Mouse (Mus musculus) spleen, adult 12 weeks (tissue): ENCODE data around the gene Spag8.

Source experiments
- DNase-seq: peaks from one replicate; pipeline ENCODE4 v3.0.0; 2022; ENCODE audit warnings: low spot score

Gene Spag8

DNA sequence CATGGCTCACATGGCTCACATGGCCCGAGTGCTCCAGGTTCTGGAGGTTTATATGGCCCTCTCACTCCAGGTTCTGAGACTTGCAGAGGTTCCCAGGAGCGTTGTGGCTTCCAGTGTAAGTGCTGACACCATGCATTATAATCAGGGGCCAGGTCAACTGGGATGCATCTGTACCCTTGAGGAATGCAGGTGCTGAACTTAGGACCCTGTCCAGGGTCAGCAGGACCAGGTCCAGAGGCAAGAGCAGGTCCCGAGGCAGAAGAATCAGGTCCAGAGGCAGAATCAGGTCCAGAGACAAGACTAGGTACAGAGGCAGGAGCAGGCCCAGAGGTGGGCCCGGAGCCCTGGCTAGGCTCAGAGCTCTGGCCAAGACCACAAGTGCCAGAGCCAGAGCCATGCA, 668 bp downstream of the Spag8 start:
- DNase-seq = no peak

DNA sequence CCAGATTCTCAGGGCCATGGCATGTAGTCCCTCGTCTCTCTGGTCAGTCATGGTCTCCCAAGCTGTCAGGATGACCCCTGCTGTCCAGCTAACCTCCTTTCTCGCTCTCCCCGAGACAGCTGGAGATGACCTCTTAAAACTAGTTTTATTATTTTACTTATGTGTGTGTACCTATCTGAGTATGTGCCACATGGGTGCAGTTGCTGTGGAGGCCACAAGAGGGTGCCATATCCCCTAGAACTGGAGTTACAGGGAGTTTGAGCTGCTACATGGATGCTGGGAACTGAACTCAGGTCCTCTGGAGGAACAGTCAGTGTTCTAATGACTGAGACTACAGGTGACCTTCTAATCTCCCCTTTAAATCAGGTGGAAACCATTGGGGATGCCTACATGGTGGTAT, 3.6 kb downstream of the Spag8 start:
- no peak for DNase-seq

DNA sequence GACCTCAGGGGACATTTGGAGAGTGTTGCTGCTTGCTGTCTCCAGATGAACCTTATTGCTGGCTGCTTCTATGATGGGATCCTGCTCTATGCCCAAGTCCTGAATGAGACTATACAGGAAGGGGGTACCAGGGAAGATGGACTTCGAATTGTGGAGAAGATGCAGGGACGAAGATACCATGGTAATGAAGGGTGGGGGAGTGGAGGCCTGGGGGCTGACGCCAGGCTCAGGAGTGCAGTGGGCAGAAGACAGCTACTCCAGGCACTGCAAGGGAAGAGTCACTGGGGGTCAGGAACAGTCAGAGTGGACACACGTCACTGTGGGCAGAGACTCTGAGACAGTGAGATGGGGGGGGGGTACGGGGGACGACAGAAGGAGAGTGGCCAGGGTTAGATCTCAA, 12.9 kb downstream of the Spag8 start:
- DNase-seq = no peak

DNA sequence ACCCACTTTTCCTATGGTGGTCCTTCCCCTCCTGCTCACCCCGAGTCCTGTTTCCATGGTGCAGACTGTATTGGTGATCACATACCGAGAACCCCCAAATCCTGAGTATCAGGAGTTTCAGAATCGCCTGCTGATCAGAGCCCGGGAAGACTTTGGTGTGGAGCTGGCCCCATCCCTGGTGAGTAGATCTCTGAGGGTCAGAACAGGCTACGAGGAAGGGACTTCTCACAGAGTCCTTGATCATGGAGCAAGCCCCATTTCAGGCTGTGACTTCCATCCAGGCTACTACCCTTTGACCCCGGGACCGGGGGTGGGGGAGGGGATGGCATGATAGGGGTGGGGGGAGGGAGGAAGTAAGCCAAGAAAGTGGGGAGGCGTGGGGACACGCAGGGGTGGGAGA, 13.3 kb downstream of the Spag8 start:
- no peak for DNase-seq

DNA sequence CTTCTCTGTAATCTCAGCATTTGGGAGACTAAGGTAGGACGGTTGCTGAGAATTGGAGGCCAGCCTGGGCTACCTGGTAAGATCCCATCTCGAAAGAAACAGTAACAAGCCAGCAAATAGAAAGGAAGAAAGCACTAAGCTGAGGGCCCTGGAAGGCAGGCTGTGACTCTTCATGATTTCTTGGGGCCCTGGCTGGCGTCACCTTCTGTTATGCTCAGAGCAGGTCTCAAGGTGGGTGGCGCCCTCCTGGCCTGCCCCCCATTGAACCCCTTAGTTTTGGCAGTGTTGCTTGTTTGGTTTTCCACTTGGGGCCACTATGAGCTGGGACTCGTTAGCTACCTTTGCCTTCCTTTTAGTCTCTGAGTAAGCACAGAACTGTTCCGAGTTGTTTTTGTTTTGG, 16.6 kb downstream of the Spag8 start:
- DNase-seq = no peak

DNA sequence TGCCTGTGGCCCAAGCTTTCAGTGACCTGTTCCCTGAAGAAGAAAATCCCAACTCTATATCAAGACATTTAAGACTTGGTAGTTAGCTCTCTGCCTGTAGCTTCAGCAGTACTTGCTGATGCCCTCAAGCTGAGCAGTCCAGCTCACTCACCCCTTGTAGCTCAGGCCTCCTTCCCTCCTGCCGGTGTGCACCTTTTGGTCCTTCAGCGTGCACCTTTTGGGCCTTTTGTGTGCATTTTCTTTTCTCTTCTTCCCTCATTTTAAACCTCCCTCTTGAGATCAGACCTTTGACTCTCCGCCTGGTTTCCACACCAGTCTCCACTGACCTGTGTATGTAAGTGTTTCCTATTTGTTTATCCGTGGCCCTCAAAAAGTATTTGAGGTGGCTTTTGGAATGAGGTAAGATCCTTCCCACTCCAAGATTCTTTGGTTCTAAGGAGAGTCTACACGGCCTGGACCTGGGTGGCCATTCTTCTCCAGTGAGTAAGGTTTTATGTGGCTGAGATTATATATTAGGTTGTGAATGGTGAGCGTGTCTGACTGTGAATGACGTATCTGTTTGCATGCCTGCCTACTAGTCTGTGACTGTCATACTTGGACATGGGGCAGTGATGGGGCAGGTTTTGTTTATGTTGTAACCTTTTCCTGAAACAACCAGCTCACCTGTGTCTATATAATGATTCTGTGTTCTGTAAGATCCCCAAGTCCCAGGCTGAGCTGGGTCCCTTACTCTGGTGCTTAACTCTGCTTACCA, 18.6 kb downstream of the Spag8 start:
- no peak for DNase-seq

DNA sequence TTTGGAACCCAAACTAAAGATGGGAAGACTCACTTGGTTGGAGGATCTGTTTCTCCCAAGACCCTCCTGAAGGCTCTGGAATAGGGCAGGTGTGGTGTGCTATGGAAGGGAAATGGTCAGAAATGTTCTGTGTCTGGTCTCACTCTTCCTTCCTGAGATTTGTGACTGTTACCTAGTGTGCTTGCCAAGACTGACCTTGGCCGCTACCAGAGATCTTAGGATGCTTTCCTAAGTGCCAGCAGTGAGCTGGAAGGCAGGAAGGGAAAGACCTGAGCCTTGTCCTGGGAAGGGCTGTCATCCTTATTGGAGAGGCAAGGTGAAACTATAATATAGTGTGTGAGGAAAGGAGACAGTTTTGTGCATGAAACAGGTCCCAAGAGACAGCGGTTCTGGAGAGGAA, 19.7 kb downstream of the Spag8 start:
- no peak for DNase-seq

DNA sequence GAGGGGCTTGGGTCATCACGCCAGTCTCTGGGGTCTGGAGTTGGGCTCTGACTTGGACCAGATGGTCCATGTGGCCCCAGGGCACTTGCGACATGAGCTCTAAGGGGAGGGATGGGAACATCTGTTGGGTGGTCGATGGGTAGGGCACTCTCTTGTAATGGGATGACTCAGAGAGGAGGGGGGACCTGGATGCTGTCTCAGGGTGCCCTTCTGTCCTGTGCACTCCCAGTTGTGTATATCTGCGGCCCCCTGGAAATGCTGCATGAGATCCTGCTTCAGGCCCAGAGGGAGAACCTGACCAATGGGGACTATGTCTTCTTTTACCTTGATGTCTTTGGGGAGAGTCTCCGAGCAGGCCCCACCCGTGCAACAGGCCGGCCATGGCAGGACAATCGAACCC, 20.1 kb downstream of the Spag8 start:
- DNase-seq = no peak

DNA sequence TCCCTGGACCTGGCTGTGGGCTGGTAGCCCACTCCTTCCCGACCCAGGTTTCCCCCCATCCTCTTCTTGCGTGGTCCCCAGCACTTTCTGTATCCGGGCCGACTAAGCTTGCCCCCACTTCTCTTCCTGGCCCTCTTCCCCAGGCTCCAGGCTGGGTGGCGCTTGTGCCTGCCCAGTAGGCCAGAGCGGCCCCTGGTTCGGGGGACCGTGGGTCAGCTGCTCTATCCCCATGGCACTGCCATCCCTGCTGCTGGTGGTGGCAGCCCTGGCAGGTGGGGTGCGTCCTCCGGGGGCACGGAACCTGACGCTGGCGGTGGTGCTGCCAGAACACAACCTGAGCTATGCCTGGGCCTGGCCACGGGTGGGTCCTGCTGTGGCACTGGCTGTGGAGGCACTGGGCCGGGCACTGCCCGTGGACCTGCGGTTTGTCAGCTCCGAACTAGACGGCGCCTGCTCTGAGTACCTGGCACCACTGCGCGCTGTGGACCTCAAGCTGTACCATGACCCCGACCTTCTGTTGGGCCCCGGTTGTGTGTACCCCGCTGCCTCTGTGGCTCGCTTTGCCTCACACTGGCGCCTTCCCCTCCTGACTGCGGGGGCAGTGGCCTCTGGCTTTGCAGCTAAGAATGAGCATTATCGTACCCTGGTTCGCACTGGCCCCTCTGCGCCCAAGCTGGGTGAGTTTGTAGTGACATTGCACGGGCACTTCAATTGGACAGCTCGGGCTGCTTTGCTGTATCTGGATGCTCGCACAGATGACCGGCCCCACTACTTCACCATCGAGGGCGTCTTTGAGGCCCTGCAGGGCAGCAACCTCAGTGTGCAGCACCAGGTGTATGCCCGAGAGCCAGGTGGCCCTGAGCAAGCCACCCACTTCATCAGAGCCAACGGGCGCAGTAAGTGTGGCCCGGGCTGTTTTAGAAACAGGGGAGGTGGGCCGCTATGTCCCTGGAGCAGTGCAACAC, 21.2 kb downstream of the Spag8 start:
- DNase-seq = no peak

DNA sequence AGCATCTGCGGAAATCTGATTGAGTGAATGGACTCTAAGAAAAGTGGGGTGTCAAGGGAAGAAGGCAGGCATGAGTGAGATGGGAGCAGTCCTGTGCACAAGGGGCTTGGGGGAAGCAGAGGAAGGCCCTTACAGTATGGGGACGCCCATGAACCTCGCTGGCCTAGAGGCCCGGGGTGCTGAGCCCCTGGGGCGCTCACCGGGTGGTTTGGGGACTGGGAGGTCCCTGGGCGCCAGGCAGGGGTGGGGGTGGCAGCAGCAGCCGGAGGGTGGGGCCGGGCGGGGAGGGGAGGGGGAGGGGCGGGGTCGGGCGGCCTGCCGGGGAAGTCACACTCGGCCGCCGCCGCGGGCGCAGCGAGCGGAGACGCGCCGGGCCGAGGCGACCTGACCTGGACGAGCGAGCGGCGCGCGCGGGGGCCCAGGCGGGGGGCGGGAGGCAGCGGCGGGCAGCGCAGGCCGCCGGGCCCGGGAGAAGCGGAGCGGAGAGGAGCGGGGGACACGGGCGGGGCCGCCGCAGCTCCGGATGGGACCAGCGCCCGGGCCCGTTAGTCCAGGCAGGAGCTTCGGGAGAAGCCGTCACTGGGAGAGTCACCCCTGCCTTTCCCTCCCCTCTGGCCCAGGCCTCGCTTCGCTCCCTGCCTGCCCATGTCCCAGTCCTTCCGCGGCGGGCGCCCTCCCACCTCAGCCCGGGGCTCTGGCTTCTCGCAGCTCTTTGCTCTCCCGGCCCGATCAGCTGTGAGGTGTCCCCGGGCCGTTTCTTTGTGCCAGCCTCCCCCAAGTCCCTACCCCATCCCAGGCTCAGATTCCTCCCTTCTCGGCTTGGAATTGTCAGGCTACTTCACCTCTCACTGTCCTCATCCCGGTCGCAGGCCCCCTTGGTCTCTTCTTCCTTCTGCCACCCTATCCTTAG, 22.1 kb downstream of the Spag8 start, which contains the start of gene Npr2:
Gene Npr2, plus strand, starts transcription at position 890 of the 910 bp plus-strand sequence.
- no peak for DNase-seq

DNA sequence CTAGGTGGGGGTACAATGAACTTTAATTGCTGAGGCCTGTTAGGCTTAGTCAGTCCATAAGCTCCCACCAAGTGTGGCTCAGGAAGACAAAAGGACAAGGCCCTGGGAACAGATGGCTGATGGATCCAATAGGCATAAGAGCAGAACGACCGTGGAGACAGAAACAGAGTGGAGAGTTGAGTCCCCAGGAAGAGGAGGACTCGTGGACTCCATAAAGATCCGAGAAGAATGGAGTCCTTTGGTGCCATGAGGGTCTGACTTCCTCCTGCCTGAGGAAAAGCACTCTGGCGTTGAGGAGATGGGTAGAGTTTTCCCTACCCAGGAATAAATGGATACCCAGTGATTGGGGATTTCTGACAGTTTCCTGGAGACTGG, 22.7 kb downstream of the Spag8 start:
- DNase-seq = no peak

DNA sequence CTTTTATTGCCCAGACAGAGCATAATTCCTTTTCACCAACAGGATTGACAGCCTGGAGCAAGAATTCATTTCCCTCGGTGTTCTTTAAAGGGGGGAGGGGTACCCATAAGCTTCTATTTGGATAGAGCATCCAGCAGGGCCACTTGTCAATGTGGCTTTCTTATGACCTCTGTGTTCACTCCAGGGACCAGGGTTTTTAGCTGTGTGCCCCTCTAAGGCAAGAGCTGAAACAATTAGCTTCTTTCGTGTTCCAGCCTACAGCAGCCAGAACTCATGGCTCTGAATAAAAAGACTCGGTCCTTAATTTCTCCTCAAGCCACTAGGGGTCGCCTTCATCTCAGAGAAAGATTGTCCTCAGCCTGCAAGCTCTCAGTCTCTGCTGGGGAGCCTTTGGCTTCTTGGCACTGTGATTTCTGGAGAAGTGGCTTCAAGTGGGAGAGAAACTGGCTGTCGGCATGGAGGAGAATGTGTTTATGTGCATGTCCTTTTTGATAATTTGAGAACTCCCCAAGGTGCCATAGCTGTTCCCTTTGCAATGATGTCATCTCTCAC, 23.3 kb downstream of the Spag8 start:
- peak; percentile 50 for DNase-seq

DNA sequence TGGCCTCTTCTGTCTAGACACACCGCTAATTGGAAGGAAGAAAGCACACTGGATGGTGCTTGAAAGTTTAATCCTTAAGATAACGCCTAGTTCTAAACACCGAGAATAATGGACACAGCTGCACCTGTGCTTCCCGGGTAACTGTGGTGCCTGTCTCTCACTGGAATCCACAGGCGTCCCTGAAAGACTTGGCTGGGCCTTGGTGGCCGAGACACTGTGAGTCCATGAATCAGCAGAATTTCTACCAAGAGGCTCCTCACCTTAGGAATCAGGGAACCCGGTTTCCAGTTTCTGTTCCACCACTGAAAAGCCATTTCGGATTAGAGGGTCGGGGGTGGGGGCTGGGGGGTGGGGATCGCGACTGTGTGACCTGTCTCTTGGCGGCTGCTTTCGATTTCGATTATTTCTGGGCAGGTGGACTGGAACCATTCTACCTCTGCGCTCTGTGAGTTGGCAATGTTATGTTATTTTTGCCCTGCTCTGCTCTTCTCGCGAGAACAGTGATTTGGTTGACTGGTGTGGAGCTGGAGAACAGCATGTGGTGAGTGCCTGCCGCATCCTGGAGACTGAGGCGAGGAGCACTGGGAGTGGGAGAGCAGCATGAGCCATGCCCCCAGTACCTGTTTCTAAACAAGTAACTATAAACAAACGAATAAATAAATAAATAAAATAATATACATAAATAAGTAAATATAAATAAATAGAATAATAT, 24.1 kb downstream of the Spag8 start:
- no peak for DNase-seq

DNA sequence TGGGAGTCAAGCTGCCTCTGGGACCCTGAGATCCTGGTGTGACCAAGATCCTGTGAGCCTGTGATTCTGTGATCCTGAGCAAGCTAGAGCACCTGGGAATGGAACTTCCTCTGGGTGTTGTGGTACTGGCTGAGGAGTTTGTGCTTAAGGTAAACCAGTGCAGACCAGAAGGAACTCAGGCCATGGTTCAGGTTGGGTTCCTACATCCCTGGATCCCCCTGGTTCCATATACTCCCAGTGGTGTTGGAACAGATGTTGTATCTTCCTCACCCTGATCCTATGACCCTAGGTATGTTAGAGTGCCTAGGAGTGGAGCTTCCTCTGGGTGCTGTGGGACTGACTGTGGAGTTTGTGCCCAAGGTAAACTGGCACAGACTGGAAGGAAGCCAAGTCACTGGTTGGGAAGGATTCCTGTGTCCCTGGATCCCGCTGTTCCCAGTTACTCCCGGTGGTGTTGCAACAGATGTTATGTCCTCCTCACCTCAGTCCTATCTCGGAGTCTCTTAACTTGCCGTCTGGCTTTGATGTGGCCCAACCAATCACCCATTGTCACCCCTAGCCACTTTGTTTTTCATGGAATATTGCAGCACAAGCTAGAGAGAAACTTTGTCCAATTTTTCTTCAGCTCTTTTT, 33.1 kb downstream of the Spag8 start:
- DNase-seq = no peak

DNA sequence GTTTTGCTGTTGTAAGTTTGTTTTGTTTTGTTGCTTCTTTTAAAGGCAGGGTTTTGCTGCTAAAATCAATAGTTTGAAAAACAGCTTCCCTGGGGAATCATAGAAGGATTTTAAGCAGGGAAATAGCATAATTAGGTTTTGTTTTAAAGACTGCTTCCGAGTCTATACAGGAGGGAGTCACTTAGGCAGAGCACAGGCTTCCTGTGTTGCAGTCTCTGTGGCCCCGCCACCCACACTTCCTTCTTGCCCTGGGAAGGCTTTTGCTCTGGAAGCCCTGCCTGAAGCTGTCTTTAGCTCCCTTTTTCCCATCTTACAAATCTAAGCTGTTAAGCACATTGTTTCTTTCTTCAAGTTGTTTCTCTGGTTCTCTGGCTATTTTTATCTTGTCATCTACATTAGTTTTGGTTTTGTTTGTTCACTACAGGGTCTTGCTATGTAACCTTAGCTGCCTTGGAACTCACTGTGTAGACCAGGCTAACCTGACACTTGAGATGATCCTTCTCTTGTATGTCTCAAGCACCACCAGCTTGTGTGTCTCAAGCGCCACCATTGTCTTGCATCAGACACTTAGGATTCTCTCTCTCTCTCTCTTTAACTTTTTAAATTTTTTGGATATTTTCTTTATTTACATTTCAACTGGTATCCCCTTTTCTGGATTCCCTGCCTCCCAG, 40.2 kb downstream of the Spag8 start:
- DNase-seq = no peak

DNA sequence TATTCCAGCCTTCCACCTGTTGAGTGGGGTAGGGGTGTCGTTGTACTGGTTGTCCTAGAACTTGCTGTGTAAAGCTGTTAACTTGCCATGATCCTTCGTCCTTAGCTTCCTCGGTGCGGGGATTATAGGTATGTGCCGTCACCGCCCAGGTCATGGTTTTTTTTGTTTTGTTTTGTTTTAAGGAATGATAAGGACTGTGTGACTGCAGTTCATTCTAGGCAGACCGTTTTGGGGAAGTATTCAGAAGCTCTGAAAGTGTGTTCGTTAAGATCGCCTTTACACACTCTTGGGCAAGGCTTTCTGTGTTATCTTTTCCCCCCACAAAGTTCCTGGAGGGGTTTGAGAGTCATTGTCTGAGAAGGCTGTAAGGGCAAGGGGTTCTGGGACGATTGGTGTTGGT, 40.9 kb downstream of the Spag8 start:
- no peak for DNase-seq

DNA sequence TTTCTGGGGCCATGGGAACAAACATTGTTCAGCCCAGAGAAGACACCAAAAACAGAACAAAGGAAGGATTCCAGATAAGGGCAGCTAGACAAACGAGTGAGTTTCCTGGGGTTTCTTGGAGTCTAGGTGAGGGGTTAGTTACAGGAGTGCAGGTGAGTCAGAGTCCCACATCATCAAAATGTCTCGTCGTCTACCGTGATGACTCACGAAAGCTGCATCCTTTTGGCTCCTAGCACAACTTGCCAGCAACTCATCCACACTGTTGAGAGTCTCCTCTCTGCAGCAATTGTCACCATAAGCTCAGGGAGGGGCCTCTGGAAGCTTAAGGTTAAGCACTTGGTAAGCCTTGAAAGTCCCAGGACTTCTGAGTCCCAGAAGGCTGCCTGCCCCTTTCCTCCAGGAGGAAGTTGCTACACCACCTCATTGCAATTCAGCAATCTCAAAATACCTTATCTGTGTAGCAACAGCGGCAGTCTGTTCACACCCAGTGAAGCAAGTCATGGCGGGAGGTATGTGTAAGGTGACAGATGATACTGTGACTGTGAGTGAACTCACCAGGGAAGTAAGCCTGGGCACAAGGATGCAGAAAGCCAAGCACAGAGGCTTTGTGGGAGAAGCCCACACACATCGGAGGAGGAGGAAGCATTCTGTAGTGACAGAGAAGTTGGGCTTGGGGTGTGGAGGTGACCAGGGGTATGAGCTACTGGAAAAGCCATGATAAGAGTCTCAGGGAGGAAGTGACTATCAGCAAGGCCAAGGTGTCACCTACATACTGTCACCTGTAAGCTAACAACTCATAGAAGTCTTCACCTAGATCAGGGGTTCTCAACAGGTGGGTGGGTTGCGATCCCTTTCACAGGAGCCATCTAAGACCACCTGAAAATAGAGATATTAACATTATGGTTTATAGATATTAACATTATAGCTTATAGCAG, 48.4 kb downstream of the Spag8 start:
- peak; percentile 44 for DNase-seq

DNA sequence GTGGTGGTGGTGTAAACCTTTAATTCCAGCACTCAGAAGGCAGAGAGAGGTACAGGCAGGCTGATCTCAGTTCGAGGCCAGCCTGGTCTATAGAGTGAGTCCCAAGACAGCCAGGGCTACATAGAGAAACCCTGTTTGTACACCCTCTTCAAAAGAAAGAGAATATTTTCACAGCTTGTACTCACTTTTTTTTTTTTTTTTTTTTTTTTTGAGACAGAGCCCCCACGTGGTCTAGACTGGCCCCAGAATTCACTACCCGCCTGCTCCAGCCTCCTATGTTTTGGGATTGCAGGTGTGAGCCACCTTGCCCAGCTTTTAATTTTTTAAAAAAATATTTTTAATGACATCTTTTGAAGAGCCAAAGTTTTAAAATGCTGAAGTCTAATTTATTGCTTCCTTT, 49.3 kb downstream of the Spag8 start:
- DNase-seq = no peak
